Mouse (Mus musculus) spleen, adult 2 months (tissue): ENCODE data around the gene Cited2. TPM values are rescaled to one million over a fixed set of nuclear protein-coding genes. Genes with fewer than 3 reads are reported as not detected.

Experiments
- DNase-seq, 2 experiments: peaks; one replicate each; pipeline versions ENCODE4 v3.0.0 to v3.0.0-alpha.2; 2012 to 2021; ENCODE audit warnings: low spot score in 2 of 2, low read depth in 1 of 2
- H3K27ac ChIP-seq: fragments of 200-500 bp; 2 replicates; pipeline ENCODE4 v1.5.1; 2012; ENCODE audit warnings: low read length, inconsistent platforms; ENCODE audit not compliant: insufficient read depth
- H3K27me3 ChIP-seq: fragments of 200-500 bp; 2 replicates; pipeline ENCODE4 v1.6.1; 2012; ENCODE audit warnings: mild to moderate bottlenecking, moderate library complexity, low read length, inconsistent platforms; ENCODE audit not compliant: control insufficient read depth, insufficient read depth
- H3K36me3 ChIP-seq: fragments of 200-500 bp; 2 replicates; pipeline ENCODE4 v1.6.1; 2012; ENCODE audit warnings: mild to moderate bottlenecking, low read length, inconsistent platforms; ENCODE audit not compliant: control insufficient read depth, insufficient read depth
- H3K4me1 ChIP-seq: fragments of 200-500 bp; 2 replicates; pipeline ENCODE4 v1.6.1; 2011; ENCODE audit warnings: inconsistent platforms; ENCODE audit not compliant: control insufficient read depth, insufficient read depth, insufficient read length
- H3K4me3 ChIP-seq: fragments of 200-500 bp; 2 replicates; pipeline ENCODE4 v1.5.1; 2011; ENCODE audit warnings: mild to moderate bottlenecking, inconsistent platforms; ENCODE audit not compliant: insufficient read depth, insufficient read length; ENCODE audit errors: extremely low read depth
- CTCF ChIP-seq: fragments of 200-500 bp; IDR thresholded peaks from 2 replicates; pipeline ENCODE4 v1.5.1; 2011; ENCODE audit warnings: mild to moderate bottlenecking, inconsistent platforms; ENCODE audit not compliant: insufficient read depth, insufficient read length, insufficient replicate concordance; ENCODE audit errors: extremely low read depth
- POLR2A ChIP-seq: fragments of 200-500 bp; IDR thresholded peaks from 2 replicates; pipeline ENCODE4 v1.6.1; 2011; ENCODE audit warnings: low read depth, low read length, inconsistent platforms
- WGBS: fragments of 180-500 bp; shearing (Covaris S2); methylation state at CpG from one replicate; pipeline ENCODE4 v1.1.7; 2018; 5-methylcytosine and 5-hydroxymethylcytosine counted together
- polyA plus RNA-seq: library from polyadenylated mRNA; depleted of rRNA; stranded (reverse); fragments of >200 nt; gene quantifications from 2 replicates; pipeline ENCODE4 v1.2.3, GENCODE M21; 2012

Cited2 gene
- polyA plus RNA-seq, 1 experiment, result 34.8 TPM

- Histone ChIP-seq H3K27me3 (no peaks in the 10 kb centered on the region), H3K27ac (peak overlapping the region; percentile 99), H3K4me3 (peak overlapping the region; percentile 98), H3K4me1 (0 out of 2 replicates have a peak, but pooled peaks cover 2% of the 10 kb centered on the region), H3K36me3 (no peaks in the 10 kb centered on the region)
- peak in 1 of 2 experiments; percentile 63 for DNase-seq
- TF ChIP-seq POLR2A, result no peak
- no peak for TF ChIP-seq CTCF
- WGBS, result under 1% methylated on average over 30 of the region's 30 CpGs
Observed at GRCm38 (mm10) chr10:17723421-17723841, 413 bp downstream of the Cited2 start.

GRCm38 (mm10) chr10:17723871-17724741 lies 1.1 kb downstream of the Cited2 start:
- no peak for TF ChIP-seq POLR2A
- TF ChIP-seq CTCF, result peak; percentile 70
- under 1% methylated on average over 63 of the region's 65 CpGs for WGBS

GRCm38 (mm10) chr10:17725037-17725584 lies 2.1 kb downstream of the Cited2 start:
- Histone ChIP-seq H3K4me3 (no peak overlapping the region; the same call in 1 of the 2 replicates), H3K36me3 (no peaks in the 10 kb centered on the region), H3K4me1 (0 out of 2 replicates have a peak, but pooled peaks cover 2% of the 10 kb centered on the region), H3K27me3 (no peaks in the 10 kb centered on the region), H3K27ac (no peak overlapping the region)
- DNase-seq, result no peak
- TF ChIP-seq CTCF (no peak), POLR2A (no peak)
- WGBS, result 62% methylated on average over 8 of the region's 8 CpGs

More at GRCm38 (mm10) chr10:17723871-17724741, 1.1 kb downstream of the Cited2 start:
- H3K36me3 ChIP-seq, result no peaks in the 10 kb centered on the region
- no peaks in the 10 kb centered on the region for H3K27me3 ChIP-seq
- peak overlapping the region; percentile 99 for H3K27ac ChIP-seq
- peak; percentile 64 to 88 for DNase-seq
- 0 out of 2 replicates have a peak, but pooled peaks cover 2% of the 10 kb centered on the region for H3K4me1 ChIP-seq
- peak overlapping the region; percentile 98 for H3K4me3 ChIP-seq

- TF ChIP-seq CTCF (no peak), POLR2A (no peak)
- no peaks in the 10 kb centered on the region for H3K27me3 ChIP-seq
- H3K27ac ChIP-seq, result no peak overlapping the region
- H3K4me1 ChIP-seq, result 0 out of 2 replicates have a peak, but pooled peaks cover 2% of the 10 kb centered on the region
- H3K36me3 ChIP-seq, result no peaks in the 10 kb centered on the region
- DNase-seq, result no peak
- H3K4me3 ChIP-seq, result no peak overlapping the region
- WGBS, result 84% methylated on average over 7 of the region's 7 CpGs
Observed at GRCm38 (mm10) chr10:17725644-17726372, 2.8 kb downstream of the Cited2 start.

GRCm38 (mm10) chr10:17726373-17726720 lies 3.3 kb downstream of the Cited2 start:
- TF ChIP-seq POLR2A, result no peak
- TF ChIP-seq CTCF, result no peak
- Histone ChIP-seq H3K36me3 (no peaks in the 10 kb centered on the region), H3K27me3 (no peaks in the 10 kb centered on the region), H3K4me1 (no peaks in the 10 kb centered on the region), H3K4me3 (no peak overlapping the region), H3K27ac (no peak overlapping the region)
- DNase-seq, result no peak
- 96% methylated on average over 2 of the region's 2 CpGs for WGBS

GRCm38 (mm10) chr10:17727161-17727925 lies 4.3 kb downstream of the Cited2 start:
- H3K27me3 ChIP-seq, result no peaks in the 10 kb centered on the region
- no peak overlapping the region for H3K27ac ChIP-seq
- no peak overlapping the region for H3K4me3 ChIP-seq
- no peaks in the 10 kb centered on the region for H3K36me3 ChIP-seq
- TF ChIP-seq POLR2A, result no peak
- TF ChIP-seq CTCF, result no peak
- H3K4me1 ChIP-seq, result no peaks in the 10 kb centered on the region
- no peak for DNase-seq
- WGBS, result 47% methylated on average over 15 of the region's 15 CpGs
